Mouse (Mus musculus) erythroblast, embryonic 14.5 days (primary cell): ENCODE measurements around the gene Nbeal1.

Experiments used
- GATA1 ChIP-seq: IDR thresholded peaks from 2 replicates; pipeline ENCODE4 v1.6.1; 2012; ENCODE audit warnings: low read length, inconsistent platforms, mixed read lengths
- TAL1 ChIP-seq: IDR thresholded peaks from 3 replicates; pipeline ENCODE4 v1.6.1; 2012; ENCODE audit warnings: low read length, inconsistent platforms, mixed read lengths

DNA sequence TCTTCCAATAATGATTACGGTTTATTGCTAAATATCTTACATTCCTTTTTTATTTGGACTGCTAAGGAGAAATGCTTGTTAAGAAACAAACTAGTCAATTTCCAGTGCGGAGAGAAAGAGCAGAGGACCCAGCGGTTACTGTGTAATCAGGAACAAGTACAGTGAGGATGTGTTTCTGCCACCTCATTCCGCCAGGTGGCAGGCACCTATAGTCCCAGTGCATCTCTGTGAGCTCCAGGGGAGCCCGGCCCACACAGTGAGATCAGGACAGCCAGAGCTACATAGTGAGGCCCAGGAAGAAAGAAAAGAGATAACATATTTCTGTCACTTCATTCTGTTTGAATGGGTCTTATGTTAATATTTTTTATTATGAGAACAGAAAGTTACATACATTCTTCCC is 27.7 kb upstream of the Nbeal1 start:
- TF ChIP-seq GATA1 (no peak), TAL1 (no peak)
